Mouse (Mus musculus) testis, postnatal 14 days (tissue): Measurements from ENCODE around the gene Olfr819.
"Not testable (repeated sequence)": the region's sequence is repeated elsewhere in the genome, so short reads cannot be mapped to it uniquely, and the experiment has no call there.

Source experiments
- DNase-seq: peaks from one replicate; pipeline ENCODE4 v3.0.0; 2021; ENCODE audit warnings: low spot score

The Olfr819 gene

DNA sequence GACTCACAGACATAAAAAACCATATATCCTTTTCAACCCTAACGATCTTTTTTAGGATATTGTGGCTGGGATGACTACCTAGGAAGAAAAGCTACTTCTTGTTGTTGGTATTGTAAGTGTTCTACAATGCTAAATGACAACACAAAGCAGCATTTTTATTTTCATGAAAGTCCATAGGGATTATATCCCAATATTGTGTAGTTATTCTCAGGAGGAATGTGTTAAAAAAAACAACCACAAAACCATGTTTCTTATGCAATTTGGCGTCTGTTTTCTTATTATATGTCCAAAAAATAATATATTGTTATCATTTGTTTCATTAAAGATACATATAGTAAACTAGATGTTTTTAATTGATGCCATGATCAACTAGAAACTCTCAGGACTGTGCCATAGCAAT is at the start of gene Olfr819:
Olfr819 (minus strand) TSS at position 101 of the 400 bp plus-strand sequence.
- not testable (repeated sequence) for DNase-seq

DNA sequence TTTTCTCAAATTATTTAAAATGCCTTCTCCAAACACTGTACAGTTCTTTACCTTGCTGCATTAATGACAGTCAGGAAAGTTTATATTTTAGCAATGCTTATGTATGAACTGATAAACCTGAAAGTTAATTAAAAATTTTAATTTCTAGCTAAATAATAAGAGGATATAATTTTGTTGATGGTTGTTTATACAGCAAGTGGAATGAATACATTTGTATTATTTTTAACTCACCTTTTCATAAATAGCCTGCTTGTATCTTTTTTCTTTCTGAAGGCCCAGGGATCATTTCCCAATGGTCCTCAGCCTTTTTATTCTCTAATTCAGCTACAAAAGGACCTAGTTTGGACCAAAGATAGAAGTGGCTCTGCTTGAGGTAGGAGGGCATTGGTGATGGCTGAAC is 45.3 kb upstream of the Olfr819 start, which contains the start of gene Olfr820:
Olfr820 (plus strand) TSS at position 301 of the 400 bp plus-strand sequence.
- no peak for DNase-seq

GRCm38 (mm10) chr10:130005366-130005765 is 38.3 kb upstream of the Olfr819 start:
- not testable (repeated sequence) for DNase-seq

GRCm38 (mm10) chr10:130004104-130004503 is 37.0 kb upstream of the Olfr819 start:
- DNase-seq = not testable (repeated sequence)

DNA sequence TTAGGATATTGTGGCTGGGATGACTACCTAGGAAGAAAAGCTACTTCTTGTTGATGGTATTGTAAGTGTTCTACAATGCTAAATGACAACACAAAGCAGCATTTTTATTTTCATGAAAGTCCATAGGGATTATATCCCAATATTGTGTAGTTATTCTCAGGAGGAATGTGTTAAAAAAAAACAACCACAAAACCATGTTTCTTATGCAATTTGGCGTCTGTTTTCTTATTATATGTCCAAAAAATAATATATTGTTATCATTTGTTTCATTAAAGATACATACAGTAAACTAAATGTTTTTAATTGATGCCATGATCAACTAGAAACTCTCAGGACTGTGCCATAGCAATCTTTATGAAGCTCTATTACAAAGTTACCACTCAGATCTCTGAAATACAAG is 17.9 kb upstream of the Olfr819 start, which contains the start of gene Gm10310:
Gm10310 (minus strand) TSS at position 101 of the 400 bp plus-strand sequence.
- DNase-seq = not testable (repeated sequence)

DNA sequence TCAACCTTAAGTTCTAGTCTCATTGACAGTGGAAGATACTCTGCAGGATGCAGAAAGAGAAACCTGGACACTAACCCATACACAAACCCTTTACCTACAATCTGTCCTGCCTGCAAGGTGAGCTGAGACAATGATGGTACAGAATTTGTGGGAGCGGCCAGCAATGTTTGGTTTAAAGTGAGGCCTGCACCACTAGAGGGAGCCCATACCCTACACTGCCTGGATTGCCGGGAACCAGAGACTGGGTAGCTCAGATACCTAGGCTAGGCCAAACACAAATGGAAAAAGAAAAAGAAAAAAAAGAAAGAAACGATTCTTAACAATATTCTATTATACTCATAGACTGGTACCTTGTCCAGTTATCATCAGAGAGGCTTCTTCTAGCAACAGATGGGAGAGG is 14.8 kb upstream of the Olfr819 start:
- DNase-seq = not testable (repeated sequence)

DNA sequence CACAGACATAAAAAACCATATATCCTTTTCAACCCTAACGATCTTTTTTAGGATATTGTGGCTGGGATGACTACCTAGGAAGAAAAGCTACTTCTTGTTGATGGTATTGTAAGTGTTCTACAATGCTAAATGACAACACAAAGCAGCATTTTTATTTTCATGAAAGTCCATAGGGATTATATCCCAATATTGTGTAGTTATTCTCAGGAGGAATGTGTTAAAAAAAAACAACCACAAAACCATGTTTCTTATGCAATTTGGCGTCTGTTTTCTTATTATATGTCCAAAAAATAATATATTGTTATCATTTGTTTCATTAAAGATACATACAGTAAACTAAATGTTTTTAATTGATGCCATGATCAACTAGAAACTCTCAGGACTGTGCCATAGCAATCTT is 9.0 kb upstream of the Olfr819 start, which contains the start of gene Olfr247:
Olfr247 (minus strand) TSS at position 101 of the 400 bp plus-strand sequence.
- DNase-seq = not testable (repeated sequence)

GRCm38 (mm10) chr10:129972994-129973393 is 5.9 kb upstream of the Olfr819 start:
- not testable (repeated sequence) for DNase-seq

GRCm38 (mm10) chr10:129966232-129966631 is 834 bp downstream of the Olfr819 start:
- not testable (repeated sequence) for DNase-seq

- no peak for DNase-seq
Observed at GRCm38 (mm10) chr10:129949000-129949399, 18.1 kb downstream of the Olfr819 start, which contains the start of gene Olfr818. Olfr818 (minus strand) TSS chr10:129949100.

- no peak for DNase-seq
Observed at GRCm38 (mm10) chr10:129915497-129915896, 51.6 kb downstream of the Olfr819 start, which contains the start of gene Olfr816. Olfr816 (minus strand) TSS chr10:129915597.
